Mouse (Mus musculus): ENCODE data around the gene Hnrnpul2.

DNA sequence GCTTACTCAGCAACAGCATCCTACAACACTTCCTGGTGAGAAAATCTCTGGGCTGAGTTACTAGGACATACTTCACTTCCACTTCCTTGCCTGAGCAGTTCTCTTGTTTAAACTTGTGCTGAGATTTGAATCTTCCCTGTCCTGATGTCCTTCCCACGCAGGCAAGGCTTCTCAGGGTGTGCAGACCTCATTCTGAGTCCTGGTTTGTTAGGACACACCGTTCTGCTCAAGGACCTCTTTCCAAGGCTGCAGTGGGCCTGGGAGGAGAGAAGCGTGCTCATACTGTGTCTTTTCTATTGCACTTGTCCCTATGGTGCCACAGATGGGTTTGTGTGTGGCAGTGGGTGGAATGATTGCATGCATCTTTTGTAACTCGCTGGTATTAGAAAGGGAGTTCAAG, 13.2 kb downstream of the Hnrnpul2 start:
- TF ChIP-seq CTCF (IDR thresholded peaks at IDR 0.05; ENCODE audit: control insufficient read depth, insufficient read depth, insufficient replicate concordance, low read depth, low read length) (no peak), POLR2A (IDR thresholded peaks at IDR 0.05; ENCODE audit: control insufficient read depth, low read depth, low read length) (no peak)
